Mouse (Mus musculus) intestine, embryonic 15.5 days (tissue): ENCODE measurements around the gene Gabbr2. TPM values are rescaled to one million over a fixed set of nuclear protein-coding genes. Genes with fewer than 3 reads are reported as not detected.

Source experiments
- ATAC-seq: fragments of 200-750 bp; cut with Nextera tagmentation; 2 replicates; pipeline ENCODE4 v1.8.0; 2017; ENCODE audit warnings: moderate TSS enrichment, moderate library complexity
- H3K27ac ChIP-seq: fragments of 300-500 bp; sonication (generic); 2 replicates; pipeline ENCODE4 v1.5.1; 2015; ENCODE audit warnings: mild to moderate bottlenecking, inconsistent platforms
- H3K27me3 ChIP-seq: fragments of 300-500 bp; sonication (generic); replicated peaks from 2 replicates; pipeline ENCODE4 v1.6.1; 2015; ENCODE audit warnings: inconsistent platforms
- H3K36me3 ChIP-seq: fragments of 300-500 bp; sonication (generic); 2 replicates; pipeline ENCODE4 v1.6.1; 2015; ENCODE audit warnings: inconsistent platforms
- H3K4me1 ChIP-seq: fragments of 300-500 bp; sonication (generic); replicated peaks from 2 replicates; pipeline ENCODE4 v1.6.1; 2015; ENCODE audit warnings: inconsistent platforms
- H3K4me2 ChIP-seq: fragments of 300-500 bp; sonication (generic); replicated peaks from 2 replicates; pipeline ENCODE4 v1.6.1; 2015; ENCODE audit warnings: mild to moderate bottlenecking, inconsistent platforms
- H3K4me3 ChIP-seq: fragments of 300-500 bp; sonication (generic); replicated peaks from 2 replicates; pipeline ENCODE4 v1.5.1; 2015; ENCODE audit warnings: inconsistent platforms
- H3K9ac ChIP-seq: fragments of 300-500 bp; sonication (generic); 2 replicates; pipeline ENCODE4 v1.6.1; 2015; ENCODE audit warnings: inconsistent platforms
- H3K9me3 ChIP-seq: fragments of 300-500 bp; sonication (generic); 2 replicates; pipeline ENCODE4 v1.6.1; 2016; ENCODE audit warnings: inconsistent platforms
- WGBS: fragments of 180-500 bp; shearing (Covaris S2); methylation state at CpG from one replicate; pipeline ENCODE4 v1.1.7; 2015; 5-methylcytosine and 5-hydroxymethylcytosine counted together
- polyA plus RNA-seq: library from polyadenylated mRNA; unstranded; fragments of >200 nt; fragmentation: Nextera tagmentation; extraction: Ambion mirVana; gene quantifications from 2 replicates; pipeline ENCODE4 v1.2.1, GENCODE M21; 2015

The Gabbr2 gene
- polyA plus RNA-seq, 1 experiment from 2014 or later, result 0.15 TPM

GRCm38 (mm10) chr4:46620330-46620729 lies 371.3 kb downstream of the Gabbr2 start:
- ATAC-seq, result peak; percentile 44
- WGBS, result 19% methylated on average over 23 of the region's 23 CpGs

GRCm38 (mm10) chr4:46618196-46618817 lies 373.4 kb downstream of the Gabbr2 start:
- ATAC-seq, result no peak
- Histone ChIP-seq H3K4me1 (peaks cover 13% of the 10 kb centered on the region), H3K4me3 (no peak overlapping the region), H3K9me3 (no peaks in the 10 kb centered on the region), H3K27me3 (no peaks in the 10 kb centered on the region), H3K9ac (no peak overlapping the region), H3K36me3 (no peaks in the 10 kb centered on the region), H3K4me2 (no peak overlapping the region), H3K27ac (no peak overlapping the region)
- WGBS, result 64% methylated on average over 11 of the region's 11 CpGs

More at GRCm38 (mm10) chr4:46620330-46620729, 371.3 kb downstream of the Gabbr2 start:
- Histone ChIP-seq H3K9ac (no peak overlapping the region), H3K9me3 (no peaks in the 10 kb centered on the region), H3K27ac (no peak overlapping the region), H3K4me1 (peaks cover 15% of the 10 kb centered on the region), H3K27me3 (no peaks in the 10 kb centered on the region), H3K36me3 (no peaks in the 10 kb centered on the region), H3K4me2 (peak overlapping the region; percentile 28; the same call in 1 of the 2 replicates), H3K4me3 (no peak overlapping the region)

GRCm38 (mm10) chr4:46617408-46617807 lies 374.3 kb downstream of the Gabbr2 start:
- 79% methylated on average over 6 of the region's 6 CpGs for WGBS
- peaks cover 6% of the 10 kb centered on the region for H3K4me1 ChIP-seq
- no peak overlapping the region for H3K27ac ChIP-seq
- no peak for ATAC-seq
- H3K9ac ChIP-seq, result no peak overlapping the region
- H3K27me3 ChIP-seq, result no peaks in the 10 kb centered on the region
- H3K9me3 ChIP-seq, result no peaks in the 10 kb centered on the region
- no peaks in the 10 kb centered on the region for H3K36me3 ChIP-seq
- no peak overlapping the region for H3K4me2 ChIP-seq
- H3K4me3 ChIP-seq, result no peak overlapping the region

- H3K4me1 ChIP-seq, result no peaks in the 10 kb centered on the region; the same call in 1 of the 2 replicates
- no peak overlapping the region for H3K4me2 ChIP-seq
- no peaks in the 10 kb centered on the region for H3K36me3 ChIP-seq
- H3K27ac ChIP-seq, result no peak overlapping the region
- no peak overlapping the region for H3K9ac ChIP-seq
- ATAC-seq, result no peak
- no peaks in the 10 kb centered on the region for H3K27me3 ChIP-seq
- no peak overlapping the region for H3K4me3 ChIP-seq
- H3K9me3 ChIP-seq, result no peaks in the 10 kb centered on the region
- 68% methylated on average over 9 of the region's 9 CpGs for WGBS
These were observed 377.0 kb downstream of the Gabbr2 start for GRCm38 (mm10) chr4:46614641-46615040.

GRCm38 (mm10) chr4:46613618-46614017 lies 378.1 kb downstream of the Gabbr2 start:
- no peak overlapping the region for H3K4me2 ChIP-seq
- ATAC-seq, result no peak
- H3K4me3 ChIP-seq, result no peak overlapping the region
- no peaks in the 10 kb centered on the region for H3K36me3 ChIP-seq
- WGBS, result 69% methylated on average over 12 of the region's 12 CpGs
- H3K9ac ChIP-seq, result no peak overlapping the region
- no peaks in the 10 kb centered on the region for H3K9me3 ChIP-seq
- no peaks in the 10 kb centered on the region for H3K4me1 ChIP-seq
- H3K27me3 ChIP-seq, result 0 out of 2 replicates have a peak, but pooled peaks cover 3% of the 10 kb centered on the region
- H3K27ac ChIP-seq, result no peak overlapping the region

Other genes starting within 250 kb of the Gabbr2 start
- 2.9 TPM in 2 replicates for gene Anks6, start 65.6 kb upstream of the Gabbr2 start, polyA plus RNA-seq
- gene Galnt12, start 100.0 kb upstream of the Gabbr2 start, polyA plus RNA-seq, result 21.5 and 23.7 TPM in 2 replicates
- gene Col15a1, start 216.3 kb upstream of the Gabbr2 start, polyA plus RNA-seq, result 15.5 and 16.0 TPM in 2 replicates